Mouse (Mus musculus) embryonic facial prominence, embryonic 15.5 days (tissue): ENCODE measurements around the gene Gadd45gip1. TPM values are rescaled to one million over a fixed set of nuclear protein-coding genes. Genes with fewer than 3 reads are reported as not detected.
"Not testable (repeated sequence)": the region's sequence is repeated elsewhere in the genome, so short reads cannot be mapped to it uniquely, and the experiment has no call there.

ENCODE experiments used
- ATAC-seq: fragments of 200-750 bp; cut with Nextera tagmentation; 2 replicates; pipeline ENCODE4 v1.8.0; 2017; ENCODE audit warnings: low read depth, moderate TSS enrichment; ENCODE audit not compliant: insufficient number of reproducible peaks, low FRiP score, low TSS enrichment
- H3K27ac ChIP-seq: fragments of 300-500 bp; sonication (generic); replicated peaks from 2 replicates; pipeline ENCODE4 v1.5.1; 2015; ENCODE audit warnings: mild to moderate bottlenecking, inconsistent platforms
- H3K27me3 ChIP-seq: fragments of 300-500 bp; sonication (generic); 2 replicates; pipeline ENCODE4 v1.6.1; 2015; ENCODE audit warnings: inconsistent platforms
- H3K36me3 ChIP-seq: fragments of 300-500 bp; sonication (generic); 2 replicates; pipeline ENCODE4 v1.6.1; 2015; ENCODE audit warnings: mild to moderate bottlenecking, inconsistent platforms
- H3K4me1 ChIP-seq: fragments of 300-500 bp; sonication (generic); 2 replicates; pipeline ENCODE4 v1.6.1; 2015; ENCODE audit warnings: inconsistent platforms
- H3K4me2 ChIP-seq: fragments of 300-500 bp; sonication (generic); replicated peaks from 2 replicates; pipeline ENCODE4 v1.6.1; 2015; ENCODE audit warnings: mild to moderate bottlenecking, inconsistent platforms
- H3K4me3 ChIP-seq: fragments of 300-500 bp; sonication (generic); replicated peaks from 2 replicates; pipeline ENCODE4 v1.5.1; 2015; ENCODE audit warnings: mild to moderate bottlenecking, inconsistent platforms
- H3K9ac ChIP-seq: fragments of 300-500 bp; sonication (generic); 2 replicates; pipeline ENCODE4 v1.6.1; 2015; ENCODE audit warnings: inconsistent platforms
- H3K9me3 ChIP-seq: fragments of 300-500 bp; sonication (generic); replicated peaks from 2 replicates; pipeline ENCODE4 v1.6.1; 2016; ENCODE audit warnings: inconsistent platforms
- WGBS: fragments of 180-500 bp; shearing (Covaris S2); methylation state at CpG from one replicate; pipeline ENCODE4 v1.1.7; 2015; 5-methylcytosine and 5-hydroxymethylcytosine counted together
- polyA plus RNA-seq: library from polyadenylated mRNA; unstranded; fragments of >200 nt; fragmentation: Nextera tagmentation; extraction: Ambion mirVana; gene quantifications from 2 replicates; pipeline ENCODE4 v1.2.1, GENCODE M21; 2015

Gene Gadd45gip1
- polyA plus RNA-seq, 1 experiment from 2014 or later, result 46.5 TPM

DNA sequence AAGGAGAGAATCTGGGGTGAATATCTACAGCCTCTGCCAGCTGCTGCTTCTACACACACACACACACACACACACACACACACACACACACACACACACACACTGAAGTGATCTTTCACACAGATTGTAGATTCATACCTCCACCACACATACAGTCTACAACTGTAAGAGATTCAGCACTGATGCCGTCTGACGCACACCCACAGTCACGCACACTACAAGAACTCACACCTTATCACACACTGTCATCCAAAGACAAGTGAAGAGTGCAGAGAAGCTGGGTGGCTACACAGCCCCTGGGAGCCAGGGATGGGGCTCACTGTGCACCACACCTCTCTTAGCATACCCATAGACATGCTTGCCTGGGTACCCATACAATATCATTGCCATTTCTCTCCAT lies 17.5 kb upstream of the Gadd45gip1 start:
- WGBS, result 90% methylated on average over 3 of the region's 3 CpGs
- no peak for ATAC-seq
- H3K4me3 ChIP-seq, result no peak overlapping the region
- peaks cover 21% of the 10 kb centered on the region for H3K27me3 ChIP-seq
- H3K27ac ChIP-seq, result no peak overlapping the region
- H3K4me1 ChIP-seq, result peaks cover 29% of the 10 kb centered on the region
- H3K9ac ChIP-seq, result no peak overlapping the region
- no peaks in the 10 kb centered on the region for H3K36me3 ChIP-seq
- no peaks in the 10 kb centered on the region for H3K9me3 ChIP-seq
- H3K4me2 ChIP-seq, result no peak overlapping the region

DNA sequence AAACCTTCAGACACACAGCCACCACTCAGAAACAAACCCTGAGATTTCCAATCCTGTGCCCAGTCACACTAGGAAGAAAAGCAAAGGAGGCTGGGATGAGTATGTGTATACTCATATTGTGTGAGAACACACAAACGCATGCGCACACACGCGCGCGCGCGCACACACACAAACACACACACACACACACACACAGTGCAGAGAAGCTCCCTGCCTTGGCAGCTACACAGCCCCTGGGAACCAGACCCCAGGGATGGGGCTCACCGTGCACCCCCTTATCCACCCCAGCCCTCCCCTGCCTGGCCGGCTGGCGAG lies 17.1 kb upstream of the Gadd45gip1 start:
- no peak for ATAC-seq
- Histone ChIP-seq H3K4me1 (peaks cover 29% of the 10 kb centered on the region), H3K27me3 (peaks cover 17% of the 10 kb centered on the region), H3K9ac (no peak overlapping the region), H3K4me3 (no peak overlapping the region), H3K4me2 (no peak overlapping the region), H3K27ac (no peak overlapping the region), H3K9me3 (no peaks in the 10 kb centered on the region), H3K36me3 (no peaks in the 10 kb centered on the region)
- 82% methylated on average over 11 of the region's 11 CpGs for WGBS

DNA sequence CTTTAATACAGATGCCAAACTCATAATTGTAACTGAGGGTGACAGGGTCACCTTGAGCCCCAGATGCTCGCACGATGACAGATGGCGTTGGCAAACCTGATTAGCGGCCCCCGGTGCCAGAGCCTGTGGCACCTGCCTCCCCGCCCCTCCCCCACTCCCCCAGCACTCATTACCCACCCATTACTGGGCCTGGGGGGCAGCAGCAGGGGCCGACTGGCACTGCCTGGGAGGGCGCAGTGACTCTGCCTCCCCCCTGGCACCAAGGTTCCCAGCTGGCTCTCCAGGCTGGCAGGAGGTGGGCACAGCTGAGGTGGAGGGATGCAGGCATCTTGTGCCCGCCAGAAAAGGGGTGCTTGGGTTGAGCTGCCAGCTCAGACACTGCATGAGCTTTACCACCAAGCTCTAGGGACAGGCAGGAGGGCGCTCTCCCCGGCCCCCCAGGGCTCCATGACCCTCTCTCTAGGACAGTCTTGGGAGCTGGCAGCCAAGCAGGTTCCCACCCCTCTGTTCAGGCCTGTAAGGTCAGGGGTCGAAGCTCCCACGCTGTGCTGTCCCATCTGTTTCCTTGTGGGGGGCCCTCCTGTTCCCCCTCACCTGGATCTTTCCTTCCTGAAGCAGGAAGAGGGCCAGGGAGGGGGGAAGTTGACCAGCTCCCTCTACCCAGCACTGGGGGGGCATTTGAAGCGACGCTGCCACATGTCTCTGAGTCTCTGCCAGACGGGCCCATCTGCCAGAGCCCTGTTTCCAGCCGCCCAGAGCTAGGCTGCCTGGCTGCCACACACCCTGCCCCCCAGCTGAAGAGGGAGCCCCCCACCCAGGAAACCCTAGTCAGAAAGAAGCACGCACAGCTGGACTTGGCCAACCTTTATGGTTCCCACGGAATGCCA lies 16.5 kb upstream of the Gadd45gip1 start:
- peaks cover 29% of the 10 kb centered on the region for H3K4me1 ChIP-seq
- H3K36me3 ChIP-seq, result no peaks in the 10 kb centered on the region
- H3K4me2 ChIP-seq, result peak overlapping the region; percentile 1; the same call in 1 of the 2 replicates
- H3K27ac ChIP-seq, result no peak overlapping the region
- H3K27me3 ChIP-seq, result peaks cover 17% of the 10 kb centered on the region
- no peak overlapping the region for H3K9ac ChIP-seq
- no peaks in the 10 kb centered on the region for H3K9me3 ChIP-seq
- no peak overlapping the region for H3K4me3 ChIP-seq
- ATAC-seq, result no peak
- WGBS, result 43% methylated on average over 19 of the region's 19 CpGs

DNA sequence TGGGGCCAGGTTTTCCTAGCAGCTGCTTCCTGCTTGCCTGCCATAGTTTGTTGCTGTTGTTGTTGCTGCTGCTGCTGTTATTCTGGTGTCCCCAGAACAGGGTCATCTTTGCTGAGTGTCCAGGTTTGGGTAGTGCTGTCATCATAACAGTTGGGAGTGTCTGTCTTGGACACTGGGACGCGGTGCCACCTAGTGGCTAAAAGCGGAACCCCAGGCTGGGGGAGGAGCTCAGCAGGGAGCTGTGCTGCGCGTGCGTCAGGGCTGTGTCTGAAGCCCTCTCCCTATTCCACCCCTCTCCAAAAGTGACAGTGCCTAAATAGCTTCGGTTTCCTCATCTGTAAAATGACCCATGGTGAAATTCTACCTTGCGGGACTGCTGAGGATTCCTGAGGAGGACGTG lies 15.8 kb upstream of the Gadd45gip1 start:
- no peak overlapping the region for H3K9ac ChIP-seq
- H3K4me1 ChIP-seq, result peaks cover 27% of the 10 kb centered on the region
- H3K9me3 ChIP-seq, result no peaks in the 10 kb centered on the region
- ATAC-seq, result peak; percentile 69
- peaks cover 17% of the 10 kb centered on the region for H3K27me3 ChIP-seq
- H3K36me3 ChIP-seq, result no peaks in the 10 kb centered on the region
- H3K27ac ChIP-seq, result no peak overlapping the region
- peak overlapping the region; percentile 1; the same call in 1 of the 2 replicates for H3K4me2 ChIP-seq
- 11% methylated on average over 9 of the region's 9 CpGs for WGBS
- H3K4me3 ChIP-seq, result no peak overlapping the region

DNA sequence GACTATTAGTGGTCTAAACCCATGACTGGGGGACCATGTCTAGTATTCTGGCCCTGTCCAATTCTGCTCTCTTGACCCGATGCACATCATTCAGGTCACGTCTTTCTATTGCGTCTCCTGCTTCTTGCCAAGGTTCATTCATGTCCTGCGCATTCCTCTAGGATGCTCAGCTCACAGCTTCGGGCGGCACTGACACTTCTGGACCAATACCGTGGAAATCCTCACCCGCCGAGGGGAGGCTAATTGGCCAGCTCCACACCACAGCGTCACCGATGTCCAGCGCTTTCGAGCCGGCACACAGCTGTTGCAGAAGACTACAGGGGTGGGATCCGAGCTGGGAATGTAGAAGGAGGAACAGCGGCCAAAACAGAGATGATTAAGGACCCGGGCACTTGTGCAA lies 15.2 kb upstream of the Gadd45gip1 start:
- Histone ChIP-seq H3K27ac (no peak overlapping the region), H3K4me1 (peaks cover 22% of the 10 kb centered on the region), H3K4me2 (no peak overlapping the region), H3K27me3 (peaks cover 17% of the 10 kb centered on the region), H3K4me3 (no peak overlapping the region), H3K9me3 (no peaks in the 10 kb centered on the region), H3K36me3 (no peaks in the 10 kb centered on the region), H3K9ac (no peak overlapping the region)
- 75% methylated on average over 17 of the region's 17 CpGs for WGBS
- ATAC-seq, result no peak

DNA sequence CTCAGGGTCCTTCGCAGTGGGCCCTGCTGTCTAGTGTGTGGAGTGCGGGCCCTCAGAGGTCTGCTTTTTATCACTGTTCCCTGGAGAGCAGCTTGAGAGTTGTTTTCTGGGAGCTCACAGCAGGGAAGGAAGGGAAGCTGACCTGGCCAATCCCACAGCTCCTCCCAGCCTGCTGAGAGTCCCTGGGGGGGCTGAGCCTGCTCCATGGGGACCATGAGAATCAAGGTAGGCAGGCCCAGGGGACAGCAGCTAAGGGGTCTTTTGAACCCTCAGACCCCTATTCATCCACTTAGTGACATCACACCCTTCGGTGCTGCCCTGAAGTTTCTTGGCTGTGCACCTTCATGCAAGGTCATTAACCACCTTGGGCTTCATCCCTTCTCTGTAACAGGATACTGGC lies 8.6 kb upstream of the Gadd45gip1 start, which contains the start of gene Dand5:
Dand5 (minus strand) TSS at position 101 of the 400 bp plus-strand sequence.
- H3K9ac ChIP-seq, result no peak within 1 kb of the TSS
- no peak within 1 kb of the TSS for H3K27ac ChIP-seq
- H3K27me3 ChIP-seq, result no peaks in the 10 kb centered on the region
- H3K9me3 ChIP-seq, result no peaks in the 10 kb centered on the region
- H3K4me3 ChIP-seq, result peak within 1 kb of the TSS; percentile 21
- H3K4me2 ChIP-seq, result peak within 1 kb of the TSS; percentile 45
- 35% methylated on average over 3 of the region's 3 CpGs for WGBS
- no peak for ATAC-seq
- H3K36me3 ChIP-seq, result no peaks in the 10 kb centered on the region
- peaks cover 7% of the 10 kb centered on the region; the same call in 1 of the 2 replicates for H3K4me1 ChIP-seq

DNA sequence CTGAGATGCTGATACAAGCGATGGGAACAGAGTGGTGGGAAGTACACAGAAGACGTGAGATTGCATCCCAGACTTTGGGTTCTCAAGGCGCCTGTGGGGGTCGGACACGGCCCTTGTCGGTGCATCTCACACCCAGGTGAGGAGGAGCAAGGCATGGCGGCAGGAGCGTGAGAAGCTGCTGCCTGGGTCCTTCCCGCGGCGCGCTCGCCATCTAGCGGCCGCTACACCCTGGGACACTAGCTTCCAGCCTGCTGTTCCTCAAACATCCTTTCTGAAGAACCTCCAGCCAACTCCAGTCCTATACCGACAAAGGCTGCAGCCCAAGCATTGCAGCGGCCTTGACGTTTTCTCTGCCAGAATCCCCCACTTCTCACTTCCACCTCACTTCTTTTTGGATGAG lies 7.7 kb upstream of the Gadd45gip1 start:
- Histone ChIP-seq H3K4me1 (peaks cover 7% of the 10 kb centered on the region; the same call in 1 of the 2 replicates), H3K4me3 (peak overlapping the region; percentile 21), H3K36me3 (no peaks in the 10 kb centered on the region), H3K9me3 (no peaks in the 10 kb centered on the region), H3K27me3 (no peaks in the 10 kb centered on the region), H3K4me2 (peak overlapping the region; percentile 45), H3K9ac (no peak overlapping the region), H3K27ac (no peak overlapping the region)
- WGBS, result 2% methylated on average over 18 of the region's 18 CpGs
- ATAC-seq, result peak; percentile 80

DNA sequence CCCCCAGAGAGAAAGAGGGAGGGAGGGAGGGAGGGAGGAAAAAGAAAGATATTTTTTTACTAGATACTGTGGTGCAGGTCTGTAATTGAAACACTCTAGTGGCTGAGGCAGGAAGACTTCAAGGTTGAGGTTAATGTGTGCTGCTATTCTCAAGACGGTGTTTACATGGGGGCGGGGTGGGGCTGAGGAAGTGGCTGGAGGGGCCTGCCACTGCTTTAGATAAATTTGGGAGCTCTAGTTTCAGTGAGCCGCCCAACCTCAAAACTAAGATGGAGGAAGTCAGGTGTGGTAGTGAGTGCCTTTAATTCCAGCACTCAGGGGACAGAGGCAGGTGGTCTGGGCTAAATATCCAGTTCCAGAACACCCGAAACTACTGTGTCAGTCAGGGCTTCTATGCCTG lies 5.7 kb upstream of the Gadd45gip1 start:
- peaks cover 7% of the 10 kb centered on the region; the same call in 1 of the 2 replicates for H3K4me1 ChIP-seq
- H3K9me3 ChIP-seq, result no peaks in the 10 kb centered on the region
- no peak overlapping the region for H3K9ac ChIP-seq
- H3K36me3 ChIP-seq, result no peaks in the 10 kb centered on the region
- no peaks in the 10 kb centered on the region for H3K27me3 ChIP-seq
- H3K4me2 ChIP-seq, result no peak overlapping the region
- H3K4me3 ChIP-seq, result no peak overlapping the region
- no peak overlapping the region for H3K27ac ChIP-seq
- no peak for ATAC-seq
- 55% methylated on average over 4 of the region's 4 CpGs for WGBS

DNA sequence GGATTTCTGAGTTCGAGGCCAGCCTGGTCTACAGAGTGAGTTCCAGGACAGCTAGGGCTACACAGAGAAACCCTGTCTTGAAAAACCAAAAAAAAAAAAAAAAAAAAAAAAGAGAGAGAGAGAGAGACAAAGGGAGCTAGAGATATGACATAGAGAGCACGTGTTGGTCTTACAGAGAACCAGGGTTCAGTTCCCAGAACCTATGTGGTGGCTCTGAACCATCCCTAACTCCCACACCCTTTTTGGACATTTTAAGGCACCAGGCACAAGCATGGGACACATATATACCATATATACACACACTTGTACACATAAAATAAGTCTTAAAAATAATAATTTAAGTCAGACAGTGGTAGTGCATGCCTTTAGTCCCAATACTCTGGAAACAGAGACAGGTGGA lies 4.8 kb upstream of the Gadd45gip1 start:
- not testable (repeated sequence) for H3K4me3 ChIP-seq, H3K9ac ChIP-seq, H3K36me3 ChIP-seq, H3K27ac ChIP-seq, H3K9me3 ChIP-seq, H3K27me3 ChIP-seq, H3K4me2 ChIP-seq, ATAC-seq, H3K4me1 ChIP-seq
- WGBS, result 74% methylated on average over 2 of the region's 2 CpGs

DNA sequence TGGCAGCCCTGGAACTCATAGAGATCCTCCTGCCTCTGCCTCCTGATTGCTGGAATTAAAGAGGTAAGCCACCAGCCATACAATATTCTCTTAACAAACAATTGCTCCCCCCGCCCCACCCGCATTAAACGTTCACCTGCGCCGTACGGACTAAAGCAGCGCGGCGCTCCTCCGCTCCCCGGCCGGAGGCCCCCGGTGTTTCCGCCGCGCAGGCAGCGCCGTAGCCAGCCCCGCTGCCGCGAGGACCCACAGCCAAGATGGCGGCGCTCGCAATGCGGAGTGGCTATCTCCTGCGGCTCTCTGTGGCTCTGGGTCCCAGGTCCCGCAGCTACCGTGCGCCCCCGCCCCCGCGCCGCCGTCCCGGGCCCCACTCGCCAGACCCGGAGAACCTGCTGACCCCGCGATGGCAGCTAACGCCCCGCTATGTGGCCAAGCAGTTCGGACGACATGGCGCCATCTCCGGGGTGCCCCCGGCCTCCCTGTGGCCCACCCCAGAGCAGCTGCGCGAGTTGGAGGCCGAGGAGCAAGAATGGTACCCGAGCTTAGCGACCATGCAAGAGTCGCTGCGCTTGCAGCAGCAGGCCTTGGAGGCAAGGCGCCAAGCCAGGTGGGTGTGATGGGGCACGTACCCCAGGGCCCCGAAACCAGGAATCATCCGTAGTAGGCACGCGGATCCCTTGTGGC lies 854 bp downstream of the Gadd45gip1 start:
- Histone ChIP-seq H3K9ac (peak overlapping the region; percentile 100), H3K4me2 (peak overlapping the region; percentile 54), H3K36me3 (peaks cover 35% of the 10 kb centered on the region), H3K4me3 (peak overlapping the region; percentile 95), H3K27ac (peak overlapping the region; percentile 97), H3K4me1 (peaks cover 38% of the 10 kb centered on the region), H3K27me3 (no peaks in the 10 kb centered on the region), H3K9me3 (no peaks in the 10 kb centered on the region)
- ATAC-seq, result peak; percentile 77
- WGBS, result 1% methylated on average over 59 of the region's 59 CpGs
